Mouse (Mus musculus) lung, adult 2 months (tissue): Measurements from ENCODE around the gene Gucy1a1. TPM values are rescaled to one million over a fixed set of nuclear protein-coding genes. Genes with fewer than 3 reads are reported as not detected.
A peak's percentile ranks its signal among the peaks of the same experiment; 100 is the strongest.

Source experiments
- DNase-seq: peaks from one replicate; pipeline ENCODE4 v3.0.0; 2022
- H3K4me1 ChIP-seq: fragments of 200-500 bp; 2 replicates; pipeline ENCODE4 v1.6.1; 2011; ENCODE audit warnings: low read length; ENCODE audit not compliant: control insufficient read depth, insufficient read depth
- H3K4me3 ChIP-seq: fragments of 200-500 bp; replicated peaks from 2 replicates; pipeline ENCODE3; 2011; ENCODE audit warnings: low read depth, mild to moderate bottlenecking, control low read depth, low read length; ENCODE audit errors: extremely low read depth
- CTCF ChIP-seq: fragments of 200-500 bp; IDR thresholded peaks from 2 replicates; pipeline ENCODE4 v1.5.1; 2011; ENCODE audit warnings: mild to moderate bottlenecking, low read length, control low read depth; ENCODE audit not compliant: insufficient read depth
- POLR2A ChIP-seq: fragments of 200-500 bp; IDR thresholded peaks from 2 replicates; pipeline ENCODE4 v1.6.1; 2011; ENCODE audit warnings: low read depth, mild to moderate bottlenecking, control low read depth, low read length, borderline replicate concordance; ENCODE audit errors: extremely low read depth
- WGBS: fragments of 180-500 bp; shearing (Covaris S2); methylation state at CpG from one replicate; pipeline ENCODE4 v1.1.7; 2018; 5-methylcytosine and 5-hydroxymethylcytosine counted together
- polyA plus RNA-seq: library from polyadenylated mRNA; depleted of rRNA; stranded (reverse); fragments of >200 nt; gene quantifications from 2 replicates; pipeline ENCODE4 v1.2.3, GENCODE M21; 2012

Gene Gucy1a1
- polyA plus RNA-seq, 1 experiment: 81.5 TPM

DNA sequence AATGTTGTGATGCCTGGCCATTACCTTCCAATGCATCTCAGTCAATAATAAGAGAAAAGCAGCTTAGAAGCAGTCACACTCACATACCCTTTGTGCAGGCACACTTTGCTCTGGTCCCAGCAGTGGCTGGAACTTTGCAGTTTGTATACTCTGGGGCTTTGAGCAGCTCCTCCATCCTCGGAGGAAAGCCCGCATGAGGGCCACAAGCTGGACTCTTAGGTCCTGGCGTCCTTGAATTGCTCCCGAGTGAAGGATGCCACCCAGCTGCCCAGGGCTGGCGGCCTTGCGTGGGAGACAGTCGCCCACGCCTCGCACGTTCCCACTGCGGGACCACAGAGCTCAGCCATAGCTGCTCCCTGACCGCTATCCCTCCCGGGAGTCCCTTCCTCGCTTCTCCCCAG, 864 bp downstream of the Gucy1a1 start:
- Histone ChIP-seq H3K4me1 (no peaks in the 10 kb centered on the region), H3K4me3 (peak overlapping the region; percentile 77)
- TF ChIP-seq CTCF: no peak
- no peak for TF ChIP-seq POLR2A
- no peak for DNase-seq
- 17% methylated on average over 14 of the region's 14 CpGs for WGBS

DNA sequence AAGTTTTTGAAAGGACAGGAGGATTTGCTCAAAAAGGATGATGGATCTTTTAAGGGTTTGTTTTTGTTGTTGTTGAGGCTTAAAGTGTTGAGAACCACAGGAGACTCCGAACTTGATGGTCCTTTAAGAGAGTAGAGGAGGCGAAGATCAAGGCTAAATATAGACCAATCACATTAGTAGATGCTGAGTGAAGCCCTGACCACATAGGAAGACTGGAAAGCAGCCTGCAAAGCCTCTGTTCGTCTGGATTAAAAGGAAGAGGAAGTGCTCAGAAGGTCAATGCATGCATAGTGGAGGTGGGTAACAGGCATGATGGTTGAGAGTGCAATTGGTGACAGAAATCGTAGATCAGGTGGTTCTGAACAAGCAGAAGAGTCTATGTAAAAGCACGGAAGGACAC, 4.8 kb downstream of the Gucy1a1 start:
- TF ChIP-seq CTCF (no peak), POLR2A (no peak)
- WGBS: 44% methylated on average over 5 of the region's 5 CpGs
- H3K4me1 ChIP-seq: no peaks in the 10 kb centered on the region
- H3K4me3 ChIP-seq: peak overlapping the region; percentile 9
- no peak for DNase-seq

DNA sequence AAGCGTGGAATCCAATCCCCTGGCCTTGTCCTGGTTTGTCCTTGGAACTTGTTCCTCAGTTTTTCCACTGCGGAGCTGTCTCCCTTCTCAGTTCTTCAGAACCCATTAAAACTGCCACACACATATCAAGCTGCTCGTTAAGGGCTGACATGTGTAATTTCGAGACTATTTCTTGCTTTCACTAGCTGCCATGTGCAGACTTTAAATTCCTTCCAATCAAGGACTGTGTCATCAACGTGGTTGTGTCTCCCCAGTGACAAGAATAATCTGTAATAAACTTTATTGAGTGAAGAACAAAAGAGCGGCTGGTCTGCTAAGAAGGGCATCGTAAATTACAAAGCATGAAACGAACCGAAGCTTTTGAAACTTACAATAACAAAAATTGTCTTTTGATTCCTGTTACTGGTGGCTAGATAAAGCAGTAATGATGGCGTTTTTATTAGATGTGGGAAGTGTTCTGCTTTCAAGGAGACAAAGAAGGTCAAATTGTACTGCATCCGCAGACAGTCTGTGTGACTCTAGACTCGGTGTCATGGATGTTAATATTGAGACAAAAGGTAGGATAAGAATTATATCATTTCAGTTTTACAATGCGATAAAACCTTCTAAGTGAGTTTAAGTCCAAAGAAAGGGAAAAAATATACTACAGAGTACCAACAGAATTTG, 7.5 kb downstream of the Gucy1a1 start:
- Histone ChIP-seq H3K4me1 (no peaks in the 10 kb centered on the region), H3K4me3 (no peak overlapping the region)
- no peak for DNase-seq
- WGBS: 71% methylated on average over 13 of the region's 13 CpGs
- TF ChIP-seq CTCF (no peak), POLR2A (no peak)

DNA sequence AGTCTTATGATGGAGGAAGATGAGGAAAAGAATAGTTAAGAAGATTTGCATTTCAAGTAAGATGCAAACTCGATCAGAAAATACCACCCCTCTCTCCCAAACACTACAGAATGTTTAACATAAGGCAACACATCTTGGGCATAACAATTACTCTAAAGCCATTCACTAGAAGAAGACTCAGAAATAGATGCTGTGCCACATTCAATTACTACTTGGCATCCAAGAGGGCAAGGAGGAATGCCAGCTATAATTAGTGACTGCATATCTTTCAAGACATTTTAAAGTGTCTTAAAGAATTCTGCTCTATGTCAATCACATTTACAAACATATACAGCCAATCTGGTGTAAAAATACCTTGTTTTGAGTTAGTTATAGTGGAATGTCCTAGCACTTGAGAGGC, 10.1 kb downstream of the Gucy1a1 start:
- no peak overlapping the region for H3K4me3 ChIP-seq
- TF ChIP-seq CTCF (no peak), POLR2A (no peak)
- H3K4me1 ChIP-seq: no peaks in the 10 kb centered on the region
- no peak for DNase-seq
- WGBS: 61% methylated on average over 1 of the region's 1 CpGs

DNA sequence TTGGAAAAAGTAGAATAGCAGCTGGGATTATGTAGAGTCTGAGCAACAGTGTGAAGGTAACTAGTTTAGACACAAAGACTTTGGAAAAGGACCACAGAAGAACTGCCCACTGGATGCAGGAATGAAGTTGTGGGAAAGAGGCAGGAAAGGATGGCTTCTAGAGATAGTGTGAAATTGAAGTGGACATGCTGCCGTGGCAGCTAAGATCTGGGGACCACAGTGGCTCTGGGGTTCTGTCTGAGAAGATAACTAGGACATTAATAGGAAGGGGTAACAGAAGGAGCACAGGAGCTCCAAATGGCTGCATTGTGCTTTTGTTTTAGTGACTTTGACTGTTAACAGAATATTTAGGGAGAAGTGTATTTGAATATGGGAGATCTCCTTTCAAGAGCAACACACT, 16.3 kb downstream of the Gucy1a1 start:
- DNase-seq: no peak
- Histone ChIP-seq H3K4me3 (no peak overlapping the region), H3K4me1 (no peaks in the 10 kb centered on the region)
- TF ChIP-seq POLR2A (no peak), CTCF (no peak)
- WGBS: 51% methylated on average over 1 of the region's 1 CpGs

DNA sequence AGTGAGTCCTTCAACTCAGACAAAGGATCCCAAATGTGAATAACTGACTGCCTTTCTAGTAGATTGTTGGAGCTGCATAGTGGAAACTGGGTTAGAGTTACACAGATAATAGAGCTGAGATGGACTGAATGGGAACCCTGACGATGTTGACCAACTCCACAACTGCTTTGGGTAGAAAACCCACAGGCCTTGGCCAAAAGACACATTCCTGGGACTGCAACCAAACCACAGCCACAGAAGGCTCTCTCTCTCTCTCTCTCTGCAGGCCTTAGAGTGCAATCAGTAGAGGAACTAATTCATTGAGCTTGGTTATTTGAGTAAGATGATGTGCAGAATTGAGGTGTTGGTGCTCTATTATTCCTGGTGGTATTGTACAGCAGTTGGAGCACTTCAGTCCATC, 21.0 kb downstream of the Gucy1a1 start:
- no peak overlapping the region for H3K4me3 ChIP-seq
- 61% methylated on average over 1 of the region's 1 CpGs for WGBS
- H3K4me1 ChIP-seq: no peaks in the 10 kb centered on the region
- DNase-seq: no peak
- TF ChIP-seq POLR2A: no peak
- no peak for TF ChIP-seq CTCF

DNA sequence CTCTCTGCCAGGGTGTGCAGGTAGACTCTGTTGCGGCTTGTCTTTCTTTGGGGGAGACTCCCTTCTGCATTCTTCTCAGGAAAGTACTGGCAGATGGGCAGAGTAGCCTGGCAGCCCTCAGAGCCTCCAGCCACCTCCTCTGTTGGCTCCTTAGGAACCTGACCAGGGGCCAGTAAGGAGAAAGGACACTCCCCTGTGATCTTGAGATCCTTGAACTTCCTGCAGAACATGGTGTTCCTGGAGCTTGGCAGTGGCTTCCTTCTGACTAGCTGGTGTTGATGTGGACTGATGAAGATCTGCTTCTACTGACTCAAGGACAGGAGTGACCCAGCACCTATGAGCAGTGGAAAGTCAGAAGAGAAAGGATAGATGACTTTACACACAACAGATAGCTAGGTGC, 26.7 kb downstream of the Gucy1a1 start:
- DNase-seq: no peak
- Histone ChIP-seq H3K4me1 (no peaks in the 10 kb centered on the region), H3K4me3 (no peak overlapping the region)
- WGBS: 80% methylated on average over 1 of the region's 1 CpGs
- TF ChIP-seq POLR2A: no peak
- TF ChIP-seq CTCF: no peak

DNA sequence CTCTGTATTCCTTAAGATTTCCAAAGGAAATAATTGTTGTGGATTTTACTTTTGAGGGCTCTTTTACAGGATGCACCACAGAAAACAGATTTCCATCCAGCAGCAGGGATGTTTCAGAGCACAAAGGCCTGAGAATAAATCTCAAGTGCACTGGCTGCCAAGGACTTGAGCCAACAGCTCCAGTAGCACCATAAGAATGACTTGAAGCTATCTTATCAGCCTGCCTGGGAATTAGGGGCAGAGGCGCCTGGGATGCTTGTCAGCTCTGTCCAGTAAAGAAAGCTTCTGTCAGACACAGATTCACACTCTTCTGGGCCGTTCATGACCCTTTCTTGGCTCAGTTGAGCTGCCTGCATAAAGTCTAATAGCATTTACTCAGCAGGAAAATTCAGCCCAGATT, 33.1 kb downstream of the Gucy1a1 start:
- DNase-seq: no peak
- no peak overlapping the region for H3K4me3 ChIP-seq
- no peak for TF ChIP-seq CTCF
- no peak for TF ChIP-seq POLR2A
- peaks cover 7% of the 10 kb centered on the region for H3K4me1 ChIP-seq
- WGBS: 53% methylated on average over 2 of the region's 2 CpGs

DNA sequence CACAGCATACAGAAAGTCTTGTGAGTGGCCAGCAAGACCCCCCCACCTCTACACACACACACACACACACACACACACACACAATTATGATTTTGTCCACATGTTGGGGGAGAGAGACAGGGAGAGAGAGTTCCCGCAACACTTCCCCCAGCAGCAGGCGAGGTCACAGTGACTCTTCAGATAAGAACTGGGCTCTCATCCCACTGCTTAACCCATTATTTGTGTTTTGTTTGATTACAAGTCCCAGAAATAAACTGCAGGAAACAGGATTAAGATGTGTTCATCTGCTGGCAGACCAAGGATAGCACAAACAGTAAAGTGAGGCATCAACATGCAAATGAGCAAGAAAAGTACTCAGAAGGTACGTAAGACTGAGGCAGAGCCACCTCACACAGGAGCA, 33.6 kb downstream of the Gucy1a1 start:
- no peak for DNase-seq
- WGBS: 25% methylated on average over 3 of the region's 3 CpGs

DNA sequence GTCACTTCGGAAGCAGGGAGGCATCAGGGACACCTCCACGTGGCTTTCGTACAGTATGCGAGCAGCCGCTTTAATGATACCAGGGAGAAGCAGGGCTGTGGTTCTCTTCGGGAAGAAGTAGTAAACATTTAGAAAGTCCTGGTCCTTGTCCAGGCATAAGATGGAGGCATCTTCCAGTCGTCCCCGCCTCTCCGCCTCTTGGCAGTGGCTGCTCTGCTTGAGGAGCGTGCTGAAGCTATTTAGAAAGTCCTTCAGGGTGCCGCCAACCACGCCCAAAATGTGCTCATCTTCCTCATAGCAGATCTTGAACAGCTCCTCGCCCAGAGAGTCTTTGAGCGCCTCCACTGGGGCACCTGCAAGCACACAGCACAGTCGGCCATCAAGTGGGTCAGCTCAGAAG, 36.6 kb downstream of the Gucy1a1 start:
- WGBS: 84% methylated on average over 15 of the region's 15 CpGs
- peaks cover 7% of the 10 kb centered on the region for H3K4me1 ChIP-seq
- H3K4me3 ChIP-seq: no peak overlapping the region
- TF ChIP-seq POLR2A (no peak), CTCF (no peak)
- DNase-seq: no peak

More for the DNA sequence above, 33.6 kb downstream of the Gucy1a1 start:
- TF ChIP-seq POLR2A (no peak), CTCF (no peak)
- H3K4me1 ChIP-seq: peaks cover 7% of the 10 kb centered on the region
- H3K4me3 ChIP-seq: no peak overlapping the region
